Mouse (Mus musculus): Measurements from ENCODE around the gene Pgam2. TPM values are rescaled to one million over a fixed set of nuclear protein-coding genes. Genes with fewer than 3 reads are reported as not detected.

The Pgam2 gene
- polyA plus RNA-seq, 1 experiment from 2014 or later = 3.1 TPM

DNA sequence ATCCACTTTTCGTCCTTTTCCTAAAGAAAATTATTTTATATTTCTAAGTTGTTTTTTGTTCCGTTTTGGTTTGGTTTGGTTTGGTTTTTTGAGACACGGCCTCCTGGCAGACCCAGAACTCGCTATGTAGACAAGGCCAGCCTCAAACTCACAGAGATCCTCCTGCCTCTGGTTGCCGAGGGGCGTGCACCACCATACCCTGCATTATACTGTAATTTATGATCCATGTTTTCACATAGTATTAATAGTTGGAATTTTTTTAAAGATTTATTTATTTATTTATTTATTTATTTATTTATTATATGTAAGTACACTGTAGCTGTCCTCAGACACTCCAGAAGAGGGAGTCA, 40.9 kb downstream of the Pgam2 start:
- Histone ChIP-seq H3K4me2 (ENCODE audit: low read length) (peak overlapping the region; percentile 84), H3K9me3 (replicated peaks; ENCODE audit: control insufficient read depth, low read length, poor library complexity, severe bottlenecking) (no peaks in the 10 kb centered on the region), H3K4me1 (ENCODE audit: control insufficient read depth, insufficient read depth, low read length) (peaks cover 11% of the 10 kb centered on the region), H3K36me3 (ENCODE audit: control insufficient read depth, insufficient read depth, low read length) (no peaks in the 10 kb centered on the region), H3K9ac (ENCODE audit: low read depth, low read length) (no peak overlapping the region), H3K27me3 (ENCODE audit: control insufficient read depth, insufficient read depth, low read depth, low read length) (no peaks in the 10 kb centered on the region), H3K4me3 (ENCODE audit: low read depth, low read length) (peak overlapping the region; percentile 74), H3K27ac (ENCODE audit: low read length) (peak overlapping the region; percentile 94)
- ATAC-seq = peak; percentile 61
- WGBS = 18% methylated on average over 6 of the region's 6 CpGs

DNA sequence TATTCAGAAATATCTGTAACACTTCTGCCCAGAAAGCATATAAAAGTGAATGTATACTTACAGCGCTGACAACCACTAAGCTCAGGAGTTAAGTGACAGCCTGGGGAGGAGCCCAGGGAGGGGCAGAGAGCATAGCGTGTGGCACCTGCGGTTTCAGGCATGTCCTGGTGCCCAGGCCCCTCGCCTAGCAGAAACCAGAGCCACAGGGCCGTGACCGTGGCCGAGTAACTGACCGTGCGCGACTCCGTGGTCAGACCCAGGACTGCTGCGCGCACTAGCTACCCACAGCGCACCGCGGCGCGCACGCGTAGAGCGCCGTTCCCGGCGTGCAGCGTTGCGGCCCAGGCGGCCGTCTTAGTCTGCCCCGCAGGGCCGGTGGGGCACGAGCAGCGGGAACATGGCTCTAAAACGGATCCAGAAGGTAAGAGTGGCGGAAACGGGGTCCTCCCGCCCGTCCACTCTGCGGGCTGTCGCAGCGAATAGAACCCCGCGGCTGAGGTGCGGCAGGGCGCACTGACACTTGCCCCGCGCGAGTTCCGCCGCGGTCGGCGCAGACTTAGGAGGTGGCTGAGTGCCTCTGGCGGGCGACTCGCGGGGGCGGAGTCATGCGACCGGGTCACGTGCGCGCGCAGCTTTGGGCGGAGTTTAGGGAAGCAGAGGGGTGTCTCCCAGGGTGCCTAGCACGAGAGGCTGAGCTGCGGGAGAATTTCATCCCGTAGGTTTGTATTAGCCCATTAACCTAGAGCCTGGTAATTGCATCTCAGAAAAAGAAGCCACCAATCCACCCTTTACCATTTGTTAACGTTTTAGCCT, 41.5 kb downstream of the Pgam2 start, which contains the start of gene Urgcp:
TSS of gene Urgcp (minus strand) at position 557 of the 813 bp plus-strand sequence.
- Histone ChIP-seq H3K4me1 (ENCODE audit: control insufficient read depth, insufficient read depth, low read length) (peaks cover 11% of the 10 kb centered on the region), H3K4me3 (ENCODE audit: low read depth, low read length) (peak within 1 kb of the TSS; percentile 74), H3K36me3 (ENCODE audit: control insufficient read depth, insufficient read depth, low read length) (no peaks in the 10 kb centered on the region), H3K27me3 (ENCODE audit: control insufficient read depth, insufficient read depth, low read depth, low read length) (no peaks in the 10 kb centered on the region), H3K4me2 (ENCODE audit: low read length) (peak within 1 kb of the TSS; percentile 84), H3K9ac (ENCODE audit: low read depth, low read length) (peak within 1 kb of the TSS; percentile 84), H3K27ac (ENCODE audit: low read length) (peak within 1 kb of the TSS; percentile 94), H3K9me3 (replicated peaks; ENCODE audit: control insufficient read depth, low read length, poor library complexity, severe bottlenecking) (no peaks in the 10 kb centered on the region)
- peak; percentile 98 for ATAC-seq
- WGBS = under 1% methylated on average over 68 of the region's 68 CpGs

DNA sequence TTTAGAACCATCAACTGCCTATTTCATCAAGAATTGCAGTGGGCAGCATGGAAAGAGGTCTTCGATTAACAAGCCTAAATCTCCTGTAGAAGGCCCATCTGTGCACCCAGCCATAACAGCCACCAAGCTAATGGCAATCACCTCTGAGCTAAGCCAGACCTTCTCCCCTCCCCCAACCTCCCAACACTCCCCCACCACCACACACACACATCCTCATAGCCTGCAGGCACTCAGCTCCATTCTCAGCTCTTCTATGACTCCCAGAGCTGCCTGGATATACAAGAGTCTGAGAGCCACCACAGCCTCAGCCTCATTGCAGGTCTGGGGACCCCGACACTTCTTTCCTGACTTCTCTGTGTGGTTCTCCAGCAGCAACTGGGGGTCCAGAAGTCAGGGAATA, 49.8 kb downstream of the Pgam2 start:
- WGBS = 91% methylated on average over 2 of the region's 2 CpGs
- Histone ChIP-seq H3K9ac (ENCODE audit: low read depth, low read length) (no peak overlapping the region), H3K27ac (ENCODE audit: low read length) (no peak overlapping the region), H3K4me3 (ENCODE audit: low read depth, low read length) (no peak overlapping the region), H3K27me3 (ENCODE audit: control insufficient read depth, insufficient read depth, low read depth, low read length) (no peaks in the 10 kb centered on the region), H3K4me1 (ENCODE audit: control insufficient read depth, insufficient read depth, low read length) (no peaks in the 10 kb centered on the region), H3K36me3 (ENCODE audit: control insufficient read depth, insufficient read depth, low read length) (no peaks in the 10 kb centered on the region), H3K9me3 (replicated peaks; ENCODE audit: control insufficient read depth, low read length, poor library complexity, severe bottlenecking) (peaks cover 5% of the 10 kb centered on the region; the same call in 1 of the 2 replicates), H3K4me2 (ENCODE audit: low read length) (no peak overlapping the region)
- no peak for ATAC-seq

Other genes starting within 250 kb of the Pgam2 start
- not detected in 2 replicates for gene Ankrd36, start 234.0 kb downstream of the Pgam2 start, polyA plus RNA-seq (2015; fragmentation: Nextera tagmentation; extraction: Ambion mirVana)
- 171 and 181 TPM in 2 replicates for gene Mrps24, start 88.1 kb downstream of the Pgam2 start, polyA plus RNA-seq (2015; fragmentation: Nextera tagmentation; extraction: Ambion mirVana)
- gene Urgcp, start 41.4 kb downstream of the Pgam2 start, polyA plus RNA-seq (2015; fragmentation: Nextera tagmentation; extraction: Ambion mirVana) = 33.6 and 34.4 TPM in 2 replicates
- 152 and 156 TPM in 2 replicates for gene Dbnl, start 15.2 kb downstream of the Pgam2 start, polyA plus RNA-seq (2015; fragmentation: Nextera tagmentation; extraction: Ambion mirVana)
- 8.1 and 8.2 TPM in 2 replicates for gene Polm, start 34.3 kb upstream of the Pgam2 start, polyA plus RNA-seq (2015; fragmentation: Nextera tagmentation; extraction: Ambion mirVana)
- gene Aebp1, start 58.2 kb upstream of the Pgam2 start, polyA plus RNA-seq (2015; fragmentation: Nextera tagmentation; extraction: Ambion mirVana) = 15.6 and 16.4 TPM in 2 replicates
- 54.0 and 57.4 TPM in 2 replicates for gene Pold2, start 74.6 kb upstream of the Pgam2 start, polyA plus RNA-seq (2015; fragmentation: Nextera tagmentation; extraction: Ambion mirVana)
- not detected in 2 replicates for gene Myl7, start 95.0 kb upstream of the Pgam2 start, polyA plus RNA-seq (2015; fragmentation: Nextera tagmentation; extraction: Ambion mirVana)
- gene Gck, start 146.3 kb upstream of the Pgam2 start, polyA plus RNA-seq (2015; fragmentation: Nextera tagmentation; extraction: Ambion mirVana) = 10.5 and 11.8 TPM in 2 replicates
- gene Ykt6, start 152.0 kb upstream of the Pgam2 start, polyA plus RNA-seq (2015; fragmentation: Nextera tagmentation; extraction: Ambion mirVana) = 108 TPM in 2 replicates

Measured in midbrain, embryonic 16.5 days (tissue).